Mouse (Mus musculus) neural tube, embryonic 14.5 days (tissue): ENCODE measurements at regions not wholly inside any gene's neighbourhood (a gene's known extent, or its start where the extent isn't known, plus 50 kb on each side); places are given as distances from the start of the nearest gene placed in this dataset.
"Not testable (repeated sequence)": the region's sequence is repeated elsewhere in the genome, so short reads cannot be mapped to it uniquely, and the experiment has no call there.

Source experiments
- ATAC-seq: fragments of 200-750 bp; cut with Nextera tagmentation; 2 replicates; pipeline ENCODE4 v1.8.0; 2017; ENCODE audit warnings: low read depth, mild to moderate bottlenecking, moderate TSS enrichment, moderate library complexity
- H3K27ac ChIP-seq: fragments of 300-500 bp; sonication (generic); 2 replicates; pipeline ENCODE4 v1.5.1; 2014; ENCODE audit warnings: low read depth, mild to moderate bottlenecking, control low read depth, low read length, moderate library complexity, mixed read lengths
- H3K27me3 ChIP-seq: fragments of 300-500 bp; sonication (generic); 2 replicates; pipeline ENCODE4 v1.6.1; 2014; ENCODE audit warnings: low read length; ENCODE audit not compliant: control insufficient read depth, insufficient read depth
- H3K36me3 ChIP-seq: fragments of 300-500 bp; sonication (generic); 2 replicates; pipeline ENCODE4 v1.6.1; 2014; ENCODE audit warnings: low read length, mixed read lengths; ENCODE audit not compliant: control insufficient read depth, insufficient read depth
- H3K4me1 ChIP-seq: fragments of 300-500 bp; sonication (generic); 2 replicates; pipeline ENCODE4 v1.6.1; 2014; ENCODE audit warnings: low read length; ENCODE audit not compliant: control insufficient read depth, insufficient read depth
- H3K4me2 ChIP-seq: fragments of 300-500 bp; sonication (generic); 2 replicates; pipeline ENCODE4 v1.6.1; 2014; ENCODE audit warnings: mild to moderate bottlenecking, low read depth, low read length, control low read depth
- H3K4me3 ChIP-seq: fragments of 300-500 bp; sonication (generic); 2 replicates; pipeline ENCODE4 v1.5.1; 2014; ENCODE audit warnings: low read depth, low read length, control low read depth, mixed read lengths
- H3K9ac ChIP-seq: fragments of 300-500 bp; sonication (generic); replicated peaks from 2 replicates; pipeline ENCODE4 v1.6.1; 2014; ENCODE audit warnings: low read depth, mild to moderate bottlenecking, control low read depth, low read length, mixed read lengths
- H3K9me3 ChIP-seq: fragments of 300-500 bp; sonication (generic); 2 replicates; pipeline ENCODE4 v1.6.1; 2016; ENCODE audit warnings: low read length; ENCODE audit not compliant: control insufficient read depth
- WGBS: fragments of 180-500 bp; shearing (Covaris S2); extraction: QIAGEN DNeasy Blood & Tissue Kit; methylation state at CpG from one replicate; pipeline ENCODE4 v1.1.7; 2014; 5-methylcytosine and 5-hydroxymethylcytosine counted together

- H3K4me1 ChIP-seq: no peaks in the 10 kb centered on the region
- no peak overlapping the region for H3K27ac ChIP-seq
- no peak overlapping the region for H3K4me3 ChIP-seq
- H3K27me3 ChIP-seq: no peaks in the 10 kb centered on the region
- H3K4me2 ChIP-seq: no peak overlapping the region
- H3K9me3 ChIP-seq: no peaks in the 10 kb centered on the region
- whole genome bisulfite sequencing: 90% methylated on average over 2 of the region's 2 CpGs
- H3K36me3 ChIP-seq: no peaks in the 10 kb centered on the region
- ATAC-seq: no peak
- H3K9ac ChIP-seq: no peak overlapping the region
Measured at GRCm38 (mm10) chr16:77749474-77749873, 147.6 kb upstream of the Gm11146 start.

- no peak overlapping the region for H3K4me3 ChIP-seq
- 83% methylated on average over 6 of the region's 6 CpGs for WGBS
Measured at GRCm38 (mm10) chr16:77743838-77744237, 141.9 kb upstream of the Gm11146 start.

GRCm38 (mm10) chr16:77738821-77739220, 136.9 kb upstream of the Gm11146 start:
- 51% methylated on average over 1 of the region's 1 CpGs for WGBS

More at GRCm38 (mm10) chr16:77743838-77744237, 141.9 kb upstream of the Gm11146 start:
- Histone ChIP-seq H3K4me1 (no peaks in the 10 kb centered on the region), H3K27me3 (no peaks in the 10 kb centered on the region), H3K4me2 (no peak overlapping the region), H3K27ac (no peak overlapping the region), H3K36me3 (no peaks in the 10 kb centered on the region), H3K9me3 (no peaks in the 10 kb centered on the region; the same call in 1 of the 2 replicates), H3K9ac (no peak overlapping the region)
- ATAC-seq: no peak

GRCm38 (mm10) chr16:77719377-77719776, 117.5 kb upstream of the Gm11146 start:
- no peak for ATAC-seq
- Histone ChIP-seq H3K27ac (no peak overlapping the region), H3K9me3 (no peaks in the 10 kb centered on the region), H3K4me2 (no peak overlapping the region), H3K4me3 (no peak overlapping the region), H3K27me3 (no peaks in the 10 kb centered on the region), H3K36me3 (no peaks in the 10 kb centered on the region), H3K9ac (no peak overlapping the region), H3K4me1 (no peaks in the 10 kb centered on the region)
- 87% methylated on average over 2 of the region's 2 CpGs for WGBS

More at GRCm38 (mm10) chr16:77738821-77739220, 136.9 kb upstream of the Gm11146 start:
- Histone ChIP-seq H3K9me3 (no peaks in the 10 kb centered on the region; the same call in 1 of the 2 replicates), H3K4me1 (no peaks in the 10 kb centered on the region), H3K9ac (no peak overlapping the region), H3K4me3 (no peak overlapping the region), H3K27ac (no peak overlapping the region), H3K36me3 (no peaks in the 10 kb centered on the region), H3K4me2 (no peak overlapping the region), H3K27me3 (no peaks in the 10 kb centered on the region)
- no peak for ATAC-seq

- WGBS: 95% methylated on average over 3 of the region's 3 CpGs
- H3K9ac ChIP-seq, H3K27ac ChIP-seq, H3K27me3 ChIP-seq, H3K9me3 ChIP-seq, H3K4me3 ChIP-seq, H3K4me2 ChIP-seq, H3K4me1 ChIP-seq, ATAC-seq, H3K36me3 ChIP-seq: not testable (repeated sequence)
Measured at GRCm38 (mm10) chr16:77717766-77718165, 115.9 kb upstream of the Gm11146 start.

GRCm38 (mm10) chr16:77704726-77705125, 102.8 kb upstream of the Gm11146 start:
- 94% methylated on average over 6 of the region's 6 CpGs for WGBS

GRCm38 (mm10) chr16:77695443-77695842, 93.5 kb upstream of the Gm11146 start:
- no peaks in the 10 kb centered on the region for H3K4me1 ChIP-seq
- ATAC-seq: no peak
- 89% methylated on average over 1 of the region's 1 CpGs for WGBS

More at GRCm38 (mm10) chr16:77704726-77705125, 102.8 kb upstream of the Gm11146 start:
- Histone ChIP-seq H3K27ac (no peak overlapping the region), H3K4me2 (no peak overlapping the region), H3K27me3 (no peaks in the 10 kb centered on the region), H3K9me3 (no peaks in the 10 kb centered on the region), H3K36me3 (no peaks in the 10 kb centered on the region), H3K4me3 (no peak overlapping the region), H3K4me1 (no peaks in the 10 kb centered on the region), H3K9ac (no peak overlapping the region)
- ATAC-seq: no peak

GRCm38 (mm10) chr16:77687056-77687839, 85.4 kb upstream of the Gm11146 start:
- Histone ChIP-seq H3K9ac (no peak overlapping the region), H3K36me3 (no peaks in the 10 kb centered on the region), H3K9me3 (no peaks in the 10 kb centered on the region), H3K27me3 (no peaks in the 10 kb centered on the region), H3K4me2 (no peak overlapping the region), H3K4me3 (no peak overlapping the region), H3K27ac (no peak overlapping the region), H3K4me1 (peaks cover 9% of the 10 kb centered on the region; the same call in 1 of the 2 replicates)
- WGBS: 90% methylated on average over 4 of the region's 4 CpGs
- no peak for ATAC-seq

More at GRCm38 (mm10) chr16:77695443-77695842, 93.5 kb upstream of the Gm11146 start:
- Histone ChIP-seq H3K4me3 (no peak overlapping the region), H3K27me3 (no peaks in the 10 kb centered on the region), H3K9ac (no peak overlapping the region), H3K36me3 (no peaks in the 10 kb centered on the region), H3K4me2 (no peak overlapping the region), H3K27ac (no peak overlapping the region), H3K9me3 (no peaks in the 10 kb centered on the region)

GRCm38 (mm10) chr16:77685651-77686190, 83.8 kb upstream of the Gm11146 start:
- Histone ChIP-seq H3K36me3 (no peaks in the 10 kb centered on the region), H3K27ac (peak overlapping the region; percentile 69), H3K9me3 (no peaks in the 10 kb centered on the region), H3K4me3 (no peak overlapping the region), H3K4me1 (peaks cover 9% of the 10 kb centered on the region; the same call in 1 of the 2 replicates), H3K27me3 (no peaks in the 10 kb centered on the region), H3K4me2 (no peak overlapping the region), H3K9ac (no peak overlapping the region)
- ATAC-seq: peak; percentile 86
- WGBS: 64% methylated on average over 5 of the region's 5 CpGs
